Mouse (Mus musculus) spleen, postnatal 0 days (tissue): ENCODE measurements around the gene Dnah10. TPM values are rescaled to one million over a fixed set of nuclear protein-coding genes. Genes with fewer than 3 reads are reported as not detected.

Source experiments
- polyA plus RNA-seq: library from polyadenylated mRNA; unstranded; fragments of >200 nt; fragmentation: Nextera tagmentation; extraction: Ambion mirVana; gene quantifications from 2 replicates; pipeline ENCODE4 v1.2.1, GENCODE M21; 2015

Dnah10 gene
- polyA plus RNA-seq, result 0.01 and 0.10 TPM in 2 replicates

DNA sequence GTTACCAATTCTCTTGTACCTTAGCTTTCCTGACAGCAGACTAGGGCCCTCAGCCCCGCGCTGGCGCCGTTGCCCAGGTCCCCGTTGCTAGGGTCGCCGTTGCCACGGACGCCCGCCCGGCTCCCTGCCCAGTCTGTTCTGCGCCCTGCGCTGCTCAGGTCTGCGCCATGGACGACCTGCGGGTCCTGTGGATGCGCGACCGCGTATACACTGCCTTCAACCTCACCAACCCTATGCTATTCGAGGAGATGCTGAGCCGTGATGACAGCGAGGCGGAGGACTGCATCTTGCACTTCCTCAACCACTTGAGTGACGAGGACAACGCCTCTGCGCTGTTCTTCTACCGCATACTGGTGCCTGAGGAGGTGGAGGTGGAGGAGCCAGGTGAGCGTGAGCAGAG lies at the start of gene Dnah10:
TSS of gene Dnah10 (plus strand) at position 89 of the 400 bp plus-strand sequence.

DNA sequence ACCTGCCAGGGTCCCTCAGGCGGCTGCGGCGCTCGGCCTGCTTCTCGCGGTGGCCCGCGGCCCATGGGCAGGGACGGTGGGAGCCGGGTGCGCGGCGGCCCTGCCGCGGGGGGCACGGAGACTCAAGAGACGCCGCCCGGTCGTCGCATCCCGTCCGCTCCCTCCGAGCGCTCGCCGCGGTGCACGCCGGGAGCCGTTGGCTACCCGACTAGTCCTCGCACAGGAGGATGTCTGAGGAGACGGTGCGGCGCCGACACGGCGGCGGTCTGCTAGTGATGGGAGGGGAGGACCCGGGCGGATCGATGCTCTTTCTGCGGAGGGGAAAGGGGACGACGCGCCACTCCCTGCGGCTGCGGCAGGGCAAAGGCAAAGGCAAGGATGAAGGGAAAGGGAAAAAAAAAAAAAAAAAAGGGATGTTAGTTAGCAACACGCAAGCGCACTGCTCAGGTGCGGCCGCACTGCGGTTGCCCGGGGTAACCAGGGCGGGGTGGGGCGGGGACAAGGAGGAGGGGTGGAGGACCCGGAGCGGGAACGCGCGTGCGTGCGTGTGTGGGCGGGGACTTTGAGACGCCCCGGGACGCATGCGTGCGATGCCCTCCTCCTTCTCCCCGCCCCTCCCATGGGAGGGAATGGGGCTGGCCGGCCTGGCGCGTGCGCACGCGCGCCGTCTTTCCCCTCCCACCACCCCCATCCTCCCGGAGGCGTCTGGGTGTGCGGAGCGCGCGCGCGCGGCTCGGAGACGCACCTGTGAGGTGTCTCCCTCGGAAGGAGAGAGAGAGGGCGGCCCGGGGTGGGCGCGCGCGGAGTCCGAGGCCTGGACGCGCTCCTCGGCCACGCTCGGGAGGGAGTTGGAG lies 137.4 kb downstream of the Dnah10 start, which contains the start of the genes Ccdc92 and Zfp664:
TSS of gene Ccdc92 (minus strand) at position 412 of the 854 bp plus-strand sequence.
TSS of gene Zfp664 (plus strand) at position 679 of the 854 bp plus-strand sequence.

Other genes starting within 250 kb of the Dnah10 start
- gene Rilpl2, start 246.7 kb upstream of the Dnah10 start, polyA plus RNA-seq, result 19.2 and 24.8 TPM in 2 replicates
- gene Snrnp35, start 242.0 kb upstream of the Dnah10 start, polyA plus RNA-seq, result 12.1 and 12.6 TPM in 2 replicates
- gene Rilpl1, start 193.7 kb upstream of the Dnah10 start, polyA plus RNA-seq, result 4.2 and 6.2 TPM in 2 replicates
- gene Tmed2, start 184.4 kb upstream of the Dnah10 start, polyA plus RNA-seq, result 335 and 349 TPM in 2 replicates
- gene Ddx55, start 172.2 kb upstream of the Dnah10 start, polyA plus RNA-seq, result 11.3 and 12.5 TPM in 2 replicates
- gene Eif2b1, start 146.0 kb upstream of the Dnah10 start, polyA plus RNA-seq, result 47.7 and 55.4 TPM in 2 replicates
- gene Gtf2h3, start 145.9 kb upstream of the Dnah10 start, polyA plus RNA-seq, result 25.6 and 28.8 TPM in 2 replicates
- gene Atp6v0a2, start 96.5 kb upstream of the Dnah10 start, polyA plus RNA-seq, result 15.8 and 20.6 TPM in 2 replicates
- 0.73 and 0.81 TPM in 2 replicates for gene Ccdc92, start 137.3 kb downstream of the Dnah10 start, polyA plus RNA-seq
- 21.6 and 24.6 TPM in 2 replicates for gene Zfp664, start 137.6 kb downstream of the Dnah10 start, polyA plus RNA-seq